Mouse (Mus musculus) forebrain, postnatal 0 days (tissue): ENCODE data around the gene Tprkb. TPM values are rescaled to one million over a fixed set of nuclear protein-coding genes. Genes with fewer than 3 reads are reported as not detected.
A peak's percentile ranks its signal among the peaks of the same experiment; 100 is the strongest.
"Not testable (repeated sequence)": the region's sequence is repeated elsewhere in the genome, so short reads cannot be mapped to it uniquely, and the experiment has no call there.

Source experiments
- ATAC-seq: fragments of 200-750 bp; cut with Nextera tagmentation; 2 replicates; pipeline ENCODE4 v1.8.0; 2017; ENCODE audit warnings: mild to moderate bottlenecking, moderate library complexity
- DNase-seq: peaks from one replicate; pipeline ENCODE4 v3.0.0-alpha.2; 2015
- H3K27ac ChIP-seq: fragments of 300-500 bp; sonication (generic); 2 replicates; pipeline ENCODE4 v1.5.1; 2014; ENCODE audit warnings: low read depth, mild to moderate bottlenecking, antibody characterized with exemption, low read length, moderate library complexity, mixed read lengths
- H3K27me3 ChIP-seq: fragments of 300-500 bp; sonication (generic); 2 replicates; pipeline ENCODE4 v1.6.1; 2014; ENCODE audit warnings: mild to moderate bottlenecking, low read length, mixed read lengths; ENCODE audit not compliant: insufficient read depth
- H3K36me3 ChIP-seq: fragments of 300-500 bp; sonication (generic); 2 replicates; pipeline ENCODE4 v1.6.1; 2014; ENCODE audit warnings: mild to moderate bottlenecking, moderate library complexity; ENCODE audit not compliant: insufficient read depth
- H3K4me1 ChIP-seq: fragments of 300-500 bp; sonication (generic); 2 replicates; pipeline ENCODE4 v1.6.1; 2014; ENCODE audit warnings: antibody characterized with exemption; ENCODE audit not compliant: insufficient read depth
- H3K4me2 ChIP-seq: fragments of 300-500 bp; sonication (generic); 2 replicates; pipeline ENCODE4 v1.6.1; 2014; ENCODE audit warnings: low read depth, mild to moderate bottlenecking, moderate library complexity
- H3K4me3 ChIP-seq: fragments of 300-500 bp; sonication (generic); 2 replicates; pipeline ENCODE4 v1.5.1; 2014; ENCODE audit warnings: low read depth, low read length, mixed read lengths
- H3K9ac ChIP-seq: fragments of 300-500 bp; sonication (generic); 2 replicates; pipeline ENCODE4 v1.6.1; 2014; ENCODE audit warnings: mild to moderate bottlenecking
- H3K9me3 ChIP-seq: fragments of 300-500 bp; sonication (generic); 2 replicates; pipeline ENCODE4 v1.6.1; 2016; ENCODE audit warnings: low read length
- CTCF ChIP-seq: sonication (generic); IDR thresholded peaks from 2 replicates; pipeline ENCODE4 v1.5.1; 2016; ENCODE audit warnings: antibody characterized with exemption, control low read depth, low read depth
- WGBS: fragments of 180-500 bp; shearing (Covaris S2); extraction: QIAGEN DNeasy Blood & Tissue Kit; methylation state at CpG from one replicate; pipeline ENCODE4 v1.1.7; 2014; 5-methylcytosine and 5-hydroxymethylcytosine counted together
- polyA plus RNA-seq: library from polyadenylated mRNA; unstranded; fragments of >200 nt; fragmentation: Nextera tagmentation; extraction: Ambion mirVana; gene quantifications from 2 replicates; pipeline ENCODE4 v1.2.1, GENCODE M21; 2015
- total RNA-seq: library from RNA; depleted of rRNA; stranded (reverse); fragments of >200 nt; gene quantifications from 2 replicates; pipeline ENCODE4 v1.2.3, GENCODE M21; 2014

Tprkb gene
- total and polyA plus RNA-seq, 2 experiments from 2014 or later, result 66.8 to 69.6 TPM

DNA sequence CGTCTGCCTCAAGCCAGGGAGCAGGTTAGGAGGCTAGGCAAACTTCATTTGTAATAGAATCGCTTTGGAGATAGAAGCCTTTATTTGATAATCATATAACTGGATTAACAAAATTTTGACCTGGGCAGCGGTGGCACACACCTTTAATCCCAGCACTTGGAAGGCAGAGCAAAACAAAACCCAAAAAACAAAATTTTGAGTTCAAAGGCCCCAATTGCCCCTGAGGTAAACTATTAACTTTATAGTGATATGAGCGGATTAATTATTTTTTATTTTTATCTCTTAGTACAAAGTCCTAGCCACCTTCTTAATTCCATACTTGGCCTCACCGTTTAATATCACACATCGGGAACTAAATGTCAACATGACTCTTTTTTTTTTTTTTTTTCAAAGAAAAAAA, 4.9 kb downstream of the Tprkb start:
- no peak for TF ChIP-seq CTCF
- Histone ChIP-seq H3K4me2 (peak overlapping the region; percentile 67), H3K4me3 (peak overlapping the region; percentile 57), H3K27ac (no peak overlapping the region), H3K4me1 (peaks cover 9% of the 10 kb centered on the region), H3K27me3 (no peaks in the 10 kb centered on the region), H3K36me3 (0 out of 2 replicates have a peak, but pooled peaks cover 4% of the 10 kb centered on the region), H3K9me3 (no peaks in the 10 kb centered on the region), H3K9ac (peak overlapping the region; percentile 77)
- ATAC-seq, result no peak
- DNase-seq, result no peak
- WGBS, result 84% methylated on average over 6 of the region's 6 CpGs

DNA sequence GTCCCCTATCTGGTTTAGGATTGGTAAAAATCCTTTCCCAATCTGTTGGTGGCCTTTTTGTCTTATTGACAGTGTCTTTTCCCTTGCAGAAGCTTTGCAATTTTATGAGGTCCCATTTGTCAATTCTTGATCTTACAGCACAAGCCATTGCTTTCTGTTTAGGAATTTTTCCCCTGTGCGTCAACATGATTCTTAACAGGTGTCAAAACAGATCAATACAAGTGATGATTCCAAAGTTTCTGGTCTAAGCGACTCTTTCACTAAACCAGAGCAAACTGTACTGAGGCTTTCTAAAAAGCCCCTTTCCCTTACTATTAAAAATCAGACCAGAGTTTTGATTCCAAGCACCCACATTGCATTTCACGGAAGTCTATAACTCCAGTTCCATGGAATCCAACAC, 6.7 kb downstream of the Tprkb start:
- ATAC-seq, H3K4me2 ChIP-seq, H3K4me3 ChIP-seq, H3K9ac ChIP-seq, H3K27me3 ChIP-seq, DNase-seq, H3K9me3 ChIP-seq, H3K4me1 ChIP-seq, H3K27ac ChIP-seq: not testable (repeated sequence)
- H3K36me3 ChIP-seq, result peaks cover 16% of the 10 kb centered on the region; the same call in 1 of the 2 replicates
- WGBS, result 93% methylated on average over 3 of the region's 3 CpGs

DNA sequence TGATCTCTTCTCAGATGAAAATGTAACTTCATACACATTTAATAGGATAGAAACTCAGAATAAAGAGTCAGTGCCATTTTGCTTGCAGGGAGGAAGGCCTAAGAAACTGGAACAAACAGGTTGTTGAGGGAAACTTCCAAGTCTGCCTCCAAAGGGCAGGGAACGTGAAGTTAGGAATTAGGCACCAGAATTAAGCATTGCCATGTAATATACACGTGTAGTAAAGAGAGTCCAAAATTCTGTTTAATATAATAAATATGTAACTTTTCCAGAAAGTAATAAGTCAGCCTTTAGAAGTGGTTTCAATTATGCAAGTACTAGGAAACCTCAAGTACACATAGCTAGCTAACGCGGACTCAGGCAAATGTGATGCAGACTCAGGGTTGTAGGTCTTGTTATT, 7.7 kb downstream of the Tprkb start:
- ATAC-seq, result no peak
- Histone ChIP-seq H3K9me3 (no peaks in the 10 kb centered on the region), H3K4me1 (peaks cover 5% of the 10 kb centered on the region), H3K4me2 (no peak overlapping the region), H3K4me3 (no peak overlapping the region), H3K9ac (no peak overlapping the region), H3K27me3 (no peaks in the 10 kb centered on the region), H3K36me3 (peaks cover 20% of the 10 kb centered on the region; the same call in 1 of the 2 replicates), H3K27ac (no peak overlapping the region)
- no peak for TF ChIP-seq CTCF
- 94% methylated on average over 4 of the region's 4 CpGs for WGBS
- DNase-seq, result no peak

DNA sequence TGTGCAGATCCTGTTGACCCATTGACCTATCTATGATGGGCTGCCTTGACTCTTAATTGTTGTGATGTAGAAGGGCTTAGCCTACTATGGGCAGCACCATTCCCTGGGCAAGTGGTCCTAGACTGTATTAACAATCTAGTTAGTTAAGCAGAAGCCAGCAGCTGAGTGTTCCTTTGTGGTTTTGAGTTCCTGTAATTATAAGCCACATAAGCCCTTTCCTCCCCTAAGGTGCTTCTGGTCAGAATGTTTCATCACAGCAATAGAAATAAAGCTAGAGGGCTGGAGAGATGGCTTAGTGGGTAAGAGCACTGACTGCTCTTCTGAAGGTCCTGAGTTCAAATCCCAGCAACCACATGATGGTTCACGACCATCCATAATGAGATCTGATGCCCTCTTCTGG, 12.0 kb downstream of the Tprkb start:
- WGBS, result 100% methylated on average over 1 of the region's 1 CpGs
- H3K36me3 ChIP-seq, result peaks cover 55% of the 10 kb centered on the region
- no peak for TF ChIP-seq CTCF

DNA sequence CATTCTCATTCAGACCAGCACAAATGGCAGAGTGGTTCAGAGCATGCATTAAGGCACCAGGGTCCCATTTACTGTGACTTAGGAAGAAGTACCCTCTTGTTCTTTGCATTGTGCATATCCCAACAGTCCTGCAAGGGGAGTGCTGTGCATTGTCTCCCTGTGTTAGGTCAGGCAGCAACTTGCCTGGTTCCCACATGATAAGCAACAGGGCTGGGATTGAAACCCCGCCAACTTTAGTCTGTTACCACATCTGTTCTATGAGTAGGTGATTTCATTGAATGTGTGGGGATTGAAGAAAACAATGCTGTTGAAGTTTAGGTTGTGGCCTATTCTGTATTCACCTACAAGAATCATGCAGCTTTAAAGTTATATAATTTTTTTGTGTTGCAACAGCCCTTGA, 15.0 kb downstream of the Tprkb start:
- Histone ChIP-seq H3K4me1 (no peaks in the 10 kb centered on the region), H3K9ac (no peak overlapping the region), H3K27me3 (no peaks in the 10 kb centered on the region), H3K4me2 (no peak overlapping the region), H3K36me3 (peaks cover 73% of the 10 kb centered on the region), H3K9me3 (no peaks in the 10 kb centered on the region), H3K4me3 (no peak overlapping the region), H3K27ac (no peak overlapping the region)
- no peak for DNase-seq
- no peak for ATAC-seq
- TF ChIP-seq CTCF, result no peak
- WGBS, result 85% methylated on average over 1 of the region's 1 CpGs

More for the DNA sequence above, 12.0 kb downstream of the Tprkb start:
- Histone ChIP-seq H3K9me3 (no peaks in the 10 kb centered on the region), H3K9ac (no peak overlapping the region), H3K4me2 (no peak overlapping the region), H3K4me3 (no peak overlapping the region), H3K4me1 (no peaks in the 10 kb centered on the region), H3K27me3 (no peaks in the 10 kb centered on the region), H3K27ac (no peak overlapping the region)
- no peak for ATAC-seq
- DNase-seq, result no peak

DNA sequence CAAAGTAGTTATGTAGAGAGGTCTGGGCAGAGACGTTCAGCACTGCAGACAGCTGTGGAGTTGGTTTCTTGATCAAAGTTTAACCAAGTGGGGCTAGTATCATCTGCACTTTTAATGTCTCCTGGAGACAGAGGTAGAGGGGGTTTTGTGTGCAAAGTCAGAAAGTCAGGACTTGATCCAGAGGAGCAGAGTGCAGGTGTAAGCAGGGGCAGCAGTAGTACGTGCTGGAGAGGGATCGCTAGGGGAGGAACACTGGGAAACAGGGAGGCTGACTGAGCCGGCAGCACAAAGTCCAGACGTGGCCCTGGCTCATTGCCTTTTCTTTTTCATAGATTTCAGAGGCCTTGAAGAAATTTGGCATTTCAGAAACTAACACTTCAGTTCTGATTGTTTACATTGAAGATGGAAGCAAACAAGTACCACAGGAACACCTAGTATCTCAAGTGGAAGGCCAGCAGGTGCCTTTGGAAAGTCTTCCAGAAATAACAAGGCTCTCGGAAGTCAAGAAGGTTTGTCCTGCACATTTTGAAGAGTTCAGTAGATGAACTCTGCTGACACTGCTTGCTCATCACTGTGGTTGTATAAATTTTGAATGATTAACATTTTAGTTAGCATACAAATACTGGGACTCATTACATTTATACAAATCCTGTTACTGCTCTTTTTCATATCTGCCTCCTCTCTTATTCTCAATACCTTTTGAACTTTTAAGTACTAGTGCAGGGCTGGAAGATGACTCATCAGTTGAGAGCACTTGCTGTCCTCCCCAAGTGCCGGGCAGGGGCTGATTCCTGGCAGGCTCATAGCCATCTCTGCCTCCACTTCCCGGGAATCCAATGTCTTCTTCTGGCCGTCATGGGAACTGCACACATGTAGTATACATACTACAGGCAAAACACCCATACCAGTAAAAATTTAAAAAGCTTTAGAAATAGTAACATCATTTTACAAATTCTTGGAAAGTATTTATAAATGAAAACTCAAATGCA, 16.1 kb downstream of the Tprkb start:
- no peak for ATAC-seq
- Histone ChIP-seq H3K4me2 (no peak overlapping the region), H3K27ac (no peak overlapping the region), H3K27me3 (no peaks in the 10 kb centered on the region), H3K9ac (no peak overlapping the region), H3K9me3 (no peaks in the 10 kb centered on the region), H3K4me1 (no peaks in the 10 kb centered on the region), H3K4me3 (no peak overlapping the region), H3K36me3 (peaks cover 66% of the 10 kb centered on the region)
- 89% methylated on average over 9 of the region's 9 CpGs for WGBS
- DNase-seq, result no peak
- TF ChIP-seq CTCF, result no peak

DNA sequence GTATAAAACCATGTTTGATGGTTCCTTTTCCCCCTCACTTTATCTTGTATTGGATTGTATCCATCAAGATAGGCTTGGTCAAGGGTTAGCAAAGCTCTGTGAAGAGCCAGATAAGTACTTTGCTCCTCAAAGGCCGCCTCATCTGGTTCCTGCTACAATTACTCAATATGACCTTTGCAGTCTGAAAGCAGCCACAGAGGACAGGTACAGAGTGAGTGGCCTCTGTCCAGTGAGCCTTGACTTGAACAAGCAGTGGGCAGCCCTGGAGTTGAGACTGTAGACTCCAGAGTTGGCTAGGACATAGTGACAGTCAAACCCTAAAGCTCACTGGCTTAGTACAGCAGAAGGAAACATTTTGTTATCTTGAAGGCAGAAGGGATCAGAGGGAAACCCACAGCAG, 17.6 kb downstream of the Tprkb start:
- H3K9ac ChIP-seq, result no peak overlapping the region
- no peaks in the 10 kb centered on the region for H3K9me3 ChIP-seq
- ATAC-seq, result no peak
- no peak for TF ChIP-seq CTCF
- no peak overlapping the region for H3K4me3 ChIP-seq
- no peaks in the 10 kb centered on the region for H3K4me1 ChIP-seq
- no peaks in the 10 kb centered on the region for H3K27me3 ChIP-seq
- DNase-seq, result no peak
- no peak overlapping the region for H3K27ac ChIP-seq
- peaks cover 64% of the 10 kb centered on the region for H3K36me3 ChIP-seq
- no peak overlapping the region for H3K4me2 ChIP-seq
- 76% methylated on average over 1 of the region's 1 CpGs for WGBS
